Mouse (Mus musculus) thymus, postnatal 14 days (tissue): ENCODE measurements around the gene Thbd.

ENCODE experiments used
- DNase-seq: peaks from one replicate; pipeline ENCODE4 v3.0.0; 2021

Gene Thbd

GRCm38 (mm10) chr2:148386476-148386875, 21.5 kb downstream of the Thbd start:
- DNase-seq, result no peak

- no peak for DNase-seq
Observed at GRCm38 (mm10) chr2:148381076-148381475, 26.9 kb downstream of the Thbd start.

- no peak for DNase-seq
Observed at GRCm38 (mm10) chr2:148379899-148380413, 28.0 kb downstream of the Thbd start.

DNA sequence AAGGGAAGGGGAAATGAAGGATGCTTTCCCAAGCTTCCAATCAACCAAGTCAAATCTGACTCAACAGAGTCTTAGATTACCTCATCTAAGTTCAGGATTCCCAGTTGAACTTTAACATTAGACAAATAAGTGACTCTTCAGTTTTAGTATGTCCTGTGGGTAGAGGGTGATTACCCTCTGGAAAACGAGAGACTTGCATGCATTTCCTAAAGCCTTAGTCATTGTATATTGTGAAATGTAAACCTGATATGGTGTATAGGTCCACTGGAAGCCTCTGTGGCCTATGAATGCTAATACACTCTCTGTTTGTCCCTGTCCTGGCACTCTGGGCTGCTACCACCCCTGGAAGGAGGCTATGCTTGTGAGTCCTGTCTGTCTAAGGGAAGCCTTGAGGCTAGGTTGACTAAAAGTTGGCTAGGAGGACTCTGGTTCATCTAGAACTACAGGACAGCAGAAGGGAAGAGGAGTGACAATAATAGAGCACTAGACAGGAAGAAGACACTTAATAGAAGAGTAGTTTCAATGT, 29.1 kb downstream of the Thbd start:
- no peak for DNase-seq

DNA sequence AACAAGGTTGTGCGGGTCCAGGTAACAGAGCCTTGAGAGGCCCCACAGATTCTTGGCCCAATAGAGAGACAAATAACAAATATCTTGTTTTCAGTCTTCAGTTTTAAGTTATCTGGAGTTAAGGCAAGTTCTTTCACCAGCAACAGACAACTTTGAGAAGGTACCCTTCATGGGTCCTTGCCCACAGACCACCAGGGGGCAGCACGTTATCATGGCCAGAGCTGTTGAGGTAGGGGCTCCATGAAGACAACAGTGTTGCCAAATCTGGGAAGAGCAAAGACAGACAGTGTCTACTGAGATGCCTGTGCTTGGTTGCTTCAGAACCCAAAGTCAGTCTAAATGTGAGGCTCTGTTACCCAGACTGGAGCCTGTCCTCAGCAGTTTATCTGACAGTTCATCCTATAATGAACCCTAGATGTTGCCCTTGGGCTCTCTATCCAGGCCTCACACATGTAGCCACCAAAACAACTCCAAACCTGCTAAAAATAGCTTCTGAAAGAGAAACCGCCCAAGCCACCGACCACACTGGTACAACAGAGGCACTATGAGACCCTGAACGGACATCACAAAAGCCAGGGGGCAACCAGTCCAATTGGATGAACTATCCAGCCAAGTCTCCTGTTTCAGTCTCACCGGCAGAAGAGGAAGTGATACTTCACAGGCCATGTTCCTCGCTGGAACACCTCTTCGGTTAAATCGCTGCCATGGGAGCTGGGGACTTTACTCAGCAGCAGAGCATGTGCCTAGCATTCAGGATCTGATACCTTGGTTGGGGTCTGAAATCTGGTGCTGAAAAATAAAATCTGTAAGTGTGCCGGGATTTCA, 32.5 kb downstream of the Thbd start:
- DNase-seq, result peak; percentile 70

DNA sequence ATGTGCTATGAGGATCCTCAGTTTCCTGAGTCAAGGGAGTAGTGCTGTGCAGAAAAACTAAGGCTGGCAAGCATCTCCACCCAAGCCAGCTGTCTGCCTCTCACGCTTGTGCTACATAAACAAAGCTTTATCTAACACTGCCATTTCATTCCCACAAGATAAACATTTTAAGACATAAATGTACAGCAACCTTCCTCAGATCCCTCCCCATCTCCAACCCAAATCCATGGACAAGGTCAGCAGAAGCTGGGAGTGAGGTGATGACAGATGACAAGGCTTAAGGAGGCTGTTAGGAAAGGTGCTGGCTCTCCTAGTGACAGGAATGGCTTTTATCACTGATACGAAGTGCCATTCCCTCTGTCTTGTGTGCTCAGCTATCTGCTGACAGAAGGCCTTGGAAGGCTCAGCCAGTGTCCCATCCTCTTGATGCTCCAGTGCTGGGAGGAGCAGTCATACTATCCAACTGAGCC, 34.4 kb downstream of the Thbd start:
- no peak for DNase-seq

DNA sequence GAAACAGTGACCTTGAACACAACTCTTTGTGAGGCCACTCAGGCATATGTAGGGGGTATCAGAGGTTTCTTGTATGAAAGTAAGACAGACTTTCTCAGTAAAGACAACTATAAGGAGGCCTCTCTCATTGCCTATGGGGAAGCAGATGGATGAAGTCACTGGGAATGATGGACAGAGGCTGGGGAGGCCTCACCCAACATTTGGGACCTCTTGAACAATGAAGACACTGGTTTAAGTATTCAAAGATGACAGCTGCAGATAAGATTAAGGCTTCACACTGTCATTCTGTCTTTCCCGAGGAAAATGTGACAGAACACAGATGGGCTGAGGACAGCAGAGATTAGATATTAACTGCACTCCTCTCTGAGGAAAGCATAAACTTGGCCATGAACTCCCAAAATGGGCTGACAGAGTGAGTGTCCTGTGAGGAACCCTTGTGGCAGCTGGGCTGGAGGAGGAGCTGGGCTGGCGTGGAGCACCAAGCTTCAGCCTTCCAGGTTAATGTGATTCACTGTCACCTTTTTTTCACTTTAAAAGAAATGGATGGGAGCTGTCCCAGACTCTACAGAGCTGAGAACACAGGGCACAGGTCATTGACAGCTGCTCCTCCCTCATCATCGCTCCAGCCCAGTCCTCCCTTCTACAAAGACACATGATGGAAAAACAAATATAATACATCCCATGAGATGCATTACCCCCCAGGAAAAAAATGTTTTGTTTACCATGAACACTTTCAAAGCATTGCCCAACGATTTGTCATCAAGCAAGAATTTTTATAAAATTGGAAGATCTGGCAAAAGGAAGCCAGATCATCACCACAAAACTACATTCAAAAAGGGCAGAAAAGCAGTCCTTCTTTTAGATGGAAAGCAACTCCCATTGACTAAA, 36.0 kb downstream of the Thbd start:
- DNase-seq, result no peak

- no peak for DNase-seq
Observed at GRCm38 (mm10) chr2:148365227-148365626, 42.8 kb downstream of the Thbd start.

- DNase-seq, result no peak
Observed at GRCm38 (mm10) chr2:148364536-148364935, 43.5 kb downstream of the Thbd start.

GRCm38 (mm10) chr2:148357145-148357544, 50.8 kb downstream of the Thbd start:
- DNase-seq, result no peak
